Mouse (Mus musculus) CH12F3 (cell line): Measurements from ENCODE around the gene Plcb2.

Experiments used
- in situ Hi-C: fragments of 300-500 bp; cut with MboI; formaldehyde crosslinking; loops from 2 replicates; pipeline ENCODE4 v1.14.3; 2020; ENCODE audit warnings: low sequenced_read_pairs

Plcb2 gene

GRCm38 (mm10) chr2:118695677-118696232, 32.5 kb downstream of the Plcb2 start:
- in situ Hi-C loops: no loop called here

- in situ Hi-C loops: no loop called here
These were observed 34.8 kb downstream of the Plcb2 start for GRCm38 (mm10) chr2:118693370-118693966.

- in situ Hi-C loops: no loop called here
These were observed 38.4 kb downstream of the Plcb2 start for GRCm38 (mm10) chr2:118689875-118690274.

GRCm38 (mm10) chr2:118687791-118688190, 40.4 kb downstream of the Plcb2 start:
- in situ Hi-C loops: no loop called here

GRCm38 (mm10) chr2:118686693-118687092, 41.5 kb downstream of the Plcb2 start:
- in situ Hi-C loops: no loop called here

- in situ Hi-C loops: no loop called here
These were observed 43.1 kb downstream of the Plcb2 start for GRCm38 (mm10) chr2:118685088-118685487.

GRCm38 (mm10) chr2:118682544-118683260, 45.5 kb downstream of the Plcb2 start:
- in situ Hi-C loops: no loop called here

GRCm38 (mm10) chr2:118680926-118681325, 47.3 kb downstream of the Plcb2 start:
- in situ Hi-C loops: no loop called here

- in situ Hi-C loops: no loop called here
These were observed 48.7 kb downstream of the Plcb2 start for GRCm38 (mm10) chr2:118679577-118679976.

- in situ Hi-C loops: no loop called here
These were observed 50.4 kb downstream of the Plcb2 start for GRCm38 (mm10) chr2:118677817-118678216.

GRCm38 (mm10) chr2:118676839-118677741, 51.1 kb downstream of the Plcb2 start:
- in situ Hi-C loops: no loop called here

GRCm38 (mm10) chr2:118674500-118674899, 53.7 kb downstream of the Plcb2 start:
- in situ Hi-C loops: no loop called here

GRCm38 (mm10) chr2:118673686-118674465, 54.4 kb downstream of the Plcb2 start:
- in situ Hi-C loops: no loop called here

GRCm38 (mm10) chr2:118671728-118672127, 56.5 kb downstream of the Plcb2 start:
- in situ Hi-C loops: no loop called here

- in situ Hi-C loops: no loop called here
These were observed 58.5 kb downstream of the Plcb2 start for GRCm38 (mm10) chr2:118669785-118670184.

GRCm38 (mm10) chr2:118669245-118669644, 59.0 kb downstream of the Plcb2 start:
- in situ Hi-C loops: no loop called here

GRCm38 (mm10) chr2:118667181-118667580, 61.1 kb downstream of the Plcb2 start:
- in situ Hi-C loops: no loop called here

GRCm38 (mm10) chr2:118665616-118666015, 62.6 kb downstream of the Plcb2 start:
- in situ Hi-C loops: no loop called here

- in situ Hi-C loops: no loop called here
These were observed 63.2 kb downstream of the Plcb2 start for GRCm38 (mm10) chr2:118664975-118665516.
